Comparison of ENCODE assay signal across 8 mouse cellular contexts in the genomic region with DNA sequence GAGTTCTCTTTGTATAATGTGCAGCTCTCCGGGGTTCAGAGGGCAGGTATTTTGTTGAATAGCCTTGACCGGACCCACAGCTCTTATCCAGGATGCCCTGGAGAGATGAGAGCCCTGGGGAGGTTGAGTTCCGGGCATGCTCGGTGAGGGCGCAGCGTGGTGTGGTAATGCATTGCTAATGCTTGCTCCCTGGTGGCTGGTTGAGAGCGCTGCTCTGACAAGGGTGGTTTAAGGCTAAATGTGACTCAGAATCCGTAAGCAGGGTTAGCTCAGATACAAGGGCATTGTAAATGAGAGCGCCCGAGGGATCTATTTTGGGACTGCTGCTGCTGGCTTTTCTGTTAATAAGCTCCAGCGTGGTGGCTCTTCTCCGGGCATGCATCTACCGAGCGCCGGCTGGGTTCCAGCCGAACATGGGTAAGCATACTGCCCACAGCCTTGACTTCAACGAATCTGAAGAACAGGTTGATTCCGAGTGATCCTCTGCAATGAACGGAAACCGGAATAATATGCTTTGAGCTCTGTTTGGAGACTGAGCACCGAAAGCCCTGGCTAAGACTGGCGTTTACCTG. TPM values are rescaled to one million over a fixed set of nuclear protein-coding genes. Genes with fewer than 3 reads are reported as not detected.
DNase-seq lines count a peak whose midpoint lies in the region; ATAC-seq and TF ChIP-seq lines count a peak whose summit lies in the region.

No protein-coding gene starts in this region.

- H3K9ac ChIP-seq in stomach, postnatal 0 days (ENCODE audit: low read length) = no peak overlapping the region

- no peak overlapping the region for H3K4me2 ChIP-seq in stomach, postnatal 0 days (replicated peaks; ENCODE audit: low read depth)

- DNase-seq in gastrocnemius, adult 18-20 months (ENCODE audit: low spot score) = peak; percentile 36
- no peak for DNase-seq in gastrocnemius, postnatal 4 days (ENCODE audit: low spot score in 2 of 2)
- DNase-seq in cerebellum, postnatal 25 days = peak; percentile 46 to 66
- peak; percentile 30 for DNase-seq in gastrocnemius, postnatal 10 days
- DNase-seq in kidney, adult 2 months = peak; percentile 47
- DNase-seq in lung, postnatal 10 days = peak; percentile 36
- DNase-seq in stomach, postnatal 0 days (ENCODE audit: low spot score) = peak; percentile 33

- TF ChIP-seq CTCF in kidney, adult 2 months (conservative IDR thresholded peaks at IDR 0.05; ENCODE audit: insufficient read depth, insufficient read length, low read depth, low read length) = no peak; the same call in 1 of the 2 replicates
- peak; percentile 64 for TF ChIP-seq CTCF in stomach, postnatal 0 days (IDR thresholded peaks at IDR 0.05; ENCODE audit: low read depth)

- TF ChIP-seq POLR2A in kidney, adult 2 months (IDR thresholded peaks at IDR 0.05; ENCODE audit: low read depth, low read length) = no peak

- H3K4me1 ChIP-seq in kidney, adult 2 months (ENCODE audit: control insufficient read depth, insufficient read depth, low read length) = no peaks in the 10 kb centered on the region
- no peaks in the 10 kb centered on the region for H3K4me1 ChIP-seq in stomach, postnatal 0 days (replicated peaks; ENCODE audit: control insufficient read depth, insufficient read depth)

- 46% methylated on average over 22 of the region's 22 CpGs for WGBS in kidney, adult 2 months
- WGBS in stomach, postnatal 0 days = 39% methylated on average over 22 of the region's 22 CpGs

- H3K27ac ChIP-seq in kidney, adult 2 months (ENCODE audit: insufficient read depth, low read depth, low read length) = no peak overlapping the region
- H3K27ac ChIP-seq in stomach, postnatal 0 days (replicated peaks) = no peak overlapping the region

- no peaks in the 10 kb centered on the region for H3K9me3 ChIP-seq in stomach, postnatal 0 days (ENCODE audit: control insufficient read depth, low read length)

- peak; percentile 76; the same call in 1 of the 2 replicates for ATAC-seq in stomach, postnatal 0 days (ENCODE audit: low FRiP score, low TSS enrichment)
- no peak for ATAC-seq in erythroblast, adult 5-6 weeks (replicated peaks; ENCODE audit: low FRiP score, poor library complexity, severe bottlenecking)

- no peak for TF ChIP-seq EP300 in stomach, postnatal 0 days (optimal IDR thresholded peaks at IDR 0.05)

- H3K4me3 ChIP-seq in kidney, adult 2 months (ENCODE audit: insufficient read depth, low read depth, low read length) = no peak overlapping the region
- no peak overlapping the region for H3K4me3 ChIP-seq in stomach, postnatal 0 days (ENCODE audit: low read depth, low read length)

- no peaks in the 10 kb centered on the region for H3K36me3 ChIP-seq in kidney, adult 2 months (ENCODE audit: control insufficient read depth, insufficient read depth, low read length)
- H3K36me3 ChIP-seq in stomach, postnatal 0 days (ENCODE audit: control insufficient read depth, insufficient read depth, low read length) = no peaks in the 10 kb centered on the region

- no peaks in the 10 kb centered on the region for H3K27me3 ChIP-seq in kidney, adult 2 months (replicated peaks; ENCODE audit: control insufficient read depth, insufficient read depth, low read length)
- no peaks in the 10 kb centered on the region for H3K27me3 ChIP-seq in stomach, postnatal 0 days (ENCODE audit: control insufficient read depth, insufficient read depth, low read length)

RNA-seq across cellular contexts. Expression of a gene that starts 14.8 kb away (rescaled TPM):
- total RNA-seq in gastrocnemius, adult 18-20 months (2021) = 1 to 10 TPM; 5.3 to 6.7 TPM
- total RNA-seq in gastrocnemius, postnatal 4 days (2021) = 10 to 100 TPM in 1 of 2 experiments, 1 to 10 TPM in 1; 7.9 to 17.8 TPM
- 10 to 100 TPM in 1 of 2 experiments, 1 to 10 TPM in 1; 7.3 to 10.5 TPM for total RNA-seq in gastrocnemius, postnatal 10 days (2021)
- polyA plus RNA-seq in kidney, adult 2 months (2012; rRNA removed) = 12.7 and 15.8 TPM in 2 replicates
- 8.2 and 9.3 TPM in 2 replicates for polyA plus RNA-seq in stomach, postnatal 0 days (2015; fragmentation: Nextera tagmentation; extraction: Ambion mirVana)
- 202 and 238 TPM in 2 replicates for total RNA-seq in erythroblast, adult 5-6 weeks (2015; ENCODE audit: low replicate concordance)
- 173 and 187 TPM in 2 replicates for total RNA-seq in erythroblast, adult 5-6 weeks (2017; ENCODE audit: low replicate concordance)

Comparison
In these comparisons a context has a peak if more than half of its experiments do, and no peak if none do; other contexts are left out.
1. DNase-seq: peak in gastrocnemius, adult 18-20 months (single experiment), cerebellum, postnatal 25 days (2 of 2), gastrocnemius, postnatal 10 days (single experiment), kidney, adult 2 months (single experiment), lung, postnatal 10 days (single experiment) and stomach, postnatal 0 days (single experiment); none in gastrocnemius, postnatal 4 days (0 of 2).
2. RNA of a gene that starts 14.8 kb away (total RNA-seq): 173 to 238 TPM in erythroblast, adult 5-6 weeks; 7.9 to 17.8 TPM in gastrocnemius, postnatal 4 days, 7.3 to 10.5 TPM in gastrocnemius, postnatal 10 days and 5.3 to 6.7 TPM in gastrocnemius, adult 18-20 months; every median in the first group is over 4 times any median in the second.